Mouse (Mus musculus) midbrain, embryonic 12.5 days (tissue): ENCODE results near the gene St8sia1. TPM values are rescaled to one million over a fixed set of nuclear protein-coding genes. Genes with fewer than 3 reads are reported as not detected.
"Not testable (repeated sequence)": the region's sequence is repeated elsewhere in the genome, so short reads cannot be mapped to it uniquely, and the experiment has no call there.

Experiments used
- ATAC-seq: fragments of 200-750 bp; cut with Nextera tagmentation; 2 replicates; pipeline ENCODE4 v1.8.0; 2017; ENCODE audit warnings: low read depth, moderate TSS enrichment, moderate library complexity; ENCODE audit not compliant: low FRiP score
- H3K27ac ChIP-seq: fragments of 300-500 bp; sonication (generic); replicated peaks from 2 replicates; pipeline ENCODE4 v1.5.1; 2016; ENCODE audit warnings: mild to moderate bottlenecking
- H3K27me3 ChIP-seq: fragments of 300-500 bp; sonication (generic); 2 replicates; pipeline ENCODE4 v1.6.1; 2016; ENCODE audit warnings: mild to moderate bottlenecking
- H3K36me3 ChIP-seq: fragments of 300-500 bp; sonication (generic); 2 replicates; pipeline ENCODE4 v1.6.1; 2016
- H3K4me1 ChIP-seq: fragments of 300-500 bp; sonication (generic); 2 replicates; pipeline ENCODE4 v1.6.1; 2016
- H3K4me2 ChIP-seq: fragments of 300-500 bp; sonication (generic); replicated peaks from 2 replicates; pipeline ENCODE4 v1.6.1; 2016; ENCODE audit warnings: mild to moderate bottlenecking, moderate library complexity
- H3K4me3 ChIP-seq: fragments of 300-500 bp; sonication (generic); 2 replicates; pipeline ENCODE4 v1.5.1; 2016; ENCODE audit warnings: mild to moderate bottlenecking
- H3K9ac ChIP-seq: fragments of 300-500 bp; sonication (generic); replicated peaks from 2 replicates; pipeline ENCODE4 v1.6.1; 2016; ENCODE audit warnings: mild to moderate bottlenecking, moderate library complexity
- H3K9me3 ChIP-seq: fragments of 300-500 bp; sonication (generic); 2 replicates; pipeline ENCODE4 v1.6.1; 2016; ENCODE audit warnings: mild to moderate bottlenecking
- WGBS: fragments of 180-500 bp; shearing (Covaris S2); methylation state at CpG from one replicate; pipeline ENCODE4 v1.1.7; 2016; 5-methylcytosine and 5-hydroxymethylcytosine counted together
- polyA plus RNA-seq: library from polyadenylated mRNA; unstranded; fragments of >200 nt; fragmentation: Nextera tagmentation; extraction: Ambion mirVana; gene quantifications from 2 replicates; pipeline ENCODE4 v1.2.1, GENCODE M21; 2016

Gene St8sia1
- polyA plus RNA-seq, 1 experiment from 2014 or later, result 7.9 TPM

- peak overlapping the region; percentile 56 for H3K27ac ChIP-seq
- 0 out of 2 replicates have a peak, but pooled peaks have one; percentile 36 for ATAC-seq
Measured at GRCm38 (mm10) chr6:142992099-142992498, 27.8 kb upstream of the St8sia1 start.

GRCm38 (mm10) chr6:142991391-142992059, 27.3 kb upstream of the St8sia1 start:
- peak; percentile 52; the same call in 1 of the 2 replicates for ATAC-seq
- Histone ChIP-seq H3K27me3 (no peaks in the 10 kb centered on the region), H3K27ac (peak overlapping the region; percentile 56), H3K9me3 (no peaks in the 10 kb centered on the region), H3K4me1 (peaks cover 13% of the 10 kb centered on the region), H3K4me2 (0 out of 2 replicates have a peak overlapping the region, but pooled peaks have one; percentile 7), H3K9ac (no peak overlapping the region), H3K4me3 (no peak overlapping the region), H3K36me3 (no peaks in the 10 kb centered on the region)
- WGBS, result 42% methylated on average over 7 of the region's 7 CpGs

More at GRCm38 (mm10) chr6:142992099-142992498, 27.8 kb upstream of the St8sia1 start:
- 43% methylated on average over 7 of the region's 7 CpGs for WGBS
- Histone ChIP-seq H3K4me3 (no peak overlapping the region), H3K4me1 (peaks cover 13% of the 10 kb centered on the region), H3K9ac (no peak overlapping the region), H3K36me3 (no peaks in the 10 kb centered on the region), H3K9me3 (no peaks in the 10 kb centered on the region), H3K4me2 (0 out of 2 replicates have a peak overlapping the region, but pooled peaks have one; percentile 7), H3K27me3 (no peaks in the 10 kb centered on the region)

DNA sequence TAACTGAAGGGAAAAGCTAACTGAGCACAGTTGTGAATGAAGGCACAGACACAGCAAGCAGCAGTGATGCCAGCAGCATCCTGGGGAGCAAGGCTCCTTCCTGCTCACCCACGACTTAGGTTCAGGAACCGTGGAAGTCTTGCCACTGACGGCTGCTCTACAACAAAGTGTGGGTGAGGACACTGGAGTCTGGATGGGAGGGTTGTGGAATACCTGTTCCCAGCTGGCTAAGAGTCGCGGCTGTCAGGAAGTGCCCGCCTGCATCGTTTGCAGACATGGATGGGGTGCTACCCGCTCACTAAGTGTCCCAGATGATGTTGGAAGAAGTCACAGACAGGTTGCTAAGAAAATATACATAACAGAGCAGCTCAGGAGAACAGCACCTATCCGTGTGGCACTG, 26.3 kb upstream of the St8sia1 start:
- 84% methylated on average over 9 of the region's 9 CpGs for WGBS
- Histone ChIP-seq H3K9me3 (no peaks in the 10 kb centered on the region), H3K4me3 (no peak overlapping the region), H3K4me1 (peaks cover 13% of the 10 kb centered on the region), H3K4me2 (no peak overlapping the region), H3K27me3 (no peaks in the 10 kb centered on the region), H3K9ac (no peak overlapping the region), H3K27ac (no peak overlapping the region), H3K36me3 (no peaks in the 10 kb centered on the region)
- ATAC-seq, result no peak

- Histone ChIP-seq H3K27ac (no peak overlapping the region), H3K9ac (no peak overlapping the region), H3K9me3 (no peaks in the 10 kb centered on the region), H3K4me2 (no peak overlapping the region), H3K27me3 (no peaks in the 10 kb centered on the region), H3K4me3 (no peak overlapping the region), H3K36me3 (no peaks in the 10 kb centered on the region), H3K4me1 (peaks cover 13% of the 10 kb centered on the region)
- ATAC-seq, result no peak
- WGBS, result 92% methylated on average over 13 of the region's 13 CpGs
Measured at GRCm38 (mm10) chr6:142989495-142989894, 25.2 kb upstream of the St8sia1 start.

DNA sequence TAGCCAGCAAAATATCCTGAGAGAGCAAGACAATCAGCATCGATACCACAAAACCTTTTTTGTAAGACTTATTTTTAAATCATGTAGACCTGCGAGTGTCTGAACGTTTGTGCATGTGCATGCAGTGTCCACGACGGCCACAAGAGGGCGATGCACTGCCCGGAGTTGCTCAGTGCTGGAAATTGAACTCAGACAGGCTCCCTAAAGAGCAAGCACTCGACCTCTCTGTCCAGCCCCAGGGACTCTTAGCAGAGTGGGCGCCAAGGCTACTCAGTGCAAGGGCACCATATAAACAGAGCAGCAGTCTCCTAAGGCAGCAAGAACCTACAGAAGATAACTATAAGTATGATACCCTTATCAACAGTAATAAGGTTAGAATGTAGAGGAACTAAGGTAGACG, 24.5 kb upstream of the St8sia1 start:
- Histone ChIP-seq H3K4me1 (peaks cover 7% of the 10 kb centered on the region), H3K27me3 (no peaks in the 10 kb centered on the region), H3K9ac (no peak overlapping the region), H3K4me3 (no peak overlapping the region), H3K36me3 (no peaks in the 10 kb centered on the region), H3K27ac (no peak overlapping the region), H3K4me2 (no peak overlapping the region), H3K9me3 (no peaks in the 10 kb centered on the region)
- ATAC-seq, result no peak
- 31% methylated on average over 10 of the region's 10 CpGs for WGBS

DNA sequence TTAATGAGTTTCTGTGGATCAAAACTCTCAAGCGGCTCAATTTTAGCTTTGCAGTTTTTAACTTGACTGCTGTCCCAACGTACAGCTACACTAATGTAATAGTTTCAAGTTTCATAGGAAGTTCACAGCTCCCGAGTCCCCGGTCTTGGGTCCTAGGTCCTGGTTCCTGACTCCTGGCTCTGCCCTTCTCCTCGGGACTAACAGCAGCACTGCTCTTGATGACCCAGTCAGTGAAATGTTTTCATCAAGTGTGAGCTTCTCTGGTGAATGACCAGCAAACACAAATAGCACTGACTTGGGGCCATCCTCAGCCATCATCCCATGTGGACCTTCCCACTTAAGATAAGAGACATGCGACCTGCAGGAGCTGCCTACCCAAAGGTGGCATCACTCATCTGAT, 24.0 kb upstream of the St8sia1 start:
- 70% methylated on average over 6 of the region's 6 CpGs for WGBS
- H3K36me3 ChIP-seq, result no peaks in the 10 kb centered on the region
- no peak for ATAC-seq
- peaks cover 4% of the 10 kb centered on the region; the same call in 1 of the 2 replicates for H3K4me1 ChIP-seq
- H3K4me2 ChIP-seq, result no peak overlapping the region
- no peaks in the 10 kb centered on the region for H3K27me3 ChIP-seq
- H3K9me3 ChIP-seq, result no peaks in the 10 kb centered on the region
- no peak overlapping the region for H3K27ac ChIP-seq
- no peak overlapping the region for H3K9ac ChIP-seq
- H3K4me3 ChIP-seq, result no peak overlapping the region

GRCm38 (mm10) chr6:142987616-142988015, 23.4 kb upstream of the St8sia1 start:
- H3K4me2 ChIP-seq, result no peak overlapping the region
- H3K9ac ChIP-seq, result no peak overlapping the region
- no peak for ATAC-seq
- no peak overlapping the region for H3K4me3 ChIP-seq
- H3K9me3 ChIP-seq, result no peaks in the 10 kb centered on the region
- H3K36me3 ChIP-seq, result no peaks in the 10 kb centered on the region
- peaks cover under 1% of the 10 kb centered on the region; the same call in 1 of the 2 replicates for H3K4me1 ChIP-seq
- no peak overlapping the region for H3K27ac ChIP-seq
- 69% methylated on average over 6 of the region's 6 CpGs for WGBS
- H3K27me3 ChIP-seq, result no peaks in the 10 kb centered on the region

DNA sequence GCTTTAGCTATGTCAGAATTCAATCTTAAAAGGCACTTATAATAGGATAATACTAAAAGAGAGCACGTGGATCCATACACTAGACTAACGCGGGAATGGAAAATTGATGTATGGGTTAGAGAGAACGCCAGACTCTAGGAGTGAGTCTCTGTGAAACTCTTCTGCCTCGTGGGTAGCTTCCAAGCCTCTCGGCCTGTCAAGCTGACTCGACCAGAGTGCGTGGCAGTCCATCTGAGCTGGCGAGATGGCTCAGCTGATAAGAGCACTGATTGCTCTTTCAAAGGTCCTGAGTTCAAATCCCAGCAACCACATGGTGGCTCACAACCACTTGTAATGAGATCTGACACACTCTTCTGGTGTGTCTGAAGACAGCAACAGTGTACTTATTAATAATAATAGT, 22.5 kb upstream of the St8sia1 start:
- not testable (repeated sequence) for ATAC-seq, H3K4me2 ChIP-seq, H3K27ac ChIP-seq, H3K27me3 ChIP-seq, H3K9me3 ChIP-seq, H3K4me3 ChIP-seq, H3K9ac ChIP-seq, H3K4me1 ChIP-seq, H3K36me3 ChIP-seq
- WGBS, result 89% methylated on average over 9 of the region's 9 CpGs

- H3K9me3 ChIP-seq, H3K9ac ChIP-seq, ATAC-seq, H3K27me3 ChIP-seq, H3K27ac ChIP-seq, H3K4me3 ChIP-seq, H3K4me2 ChIP-seq, H3K4me1 ChIP-seq, H3K36me3 ChIP-seq: not testable (repeated sequence)
- WGBS, result 93% methylated on average over 9 of the region's 9 CpGs
Measured at GRCm38 (mm10) chr6:142985561-142986238, 21.4 kb upstream of the St8sia1 start.

DNA sequence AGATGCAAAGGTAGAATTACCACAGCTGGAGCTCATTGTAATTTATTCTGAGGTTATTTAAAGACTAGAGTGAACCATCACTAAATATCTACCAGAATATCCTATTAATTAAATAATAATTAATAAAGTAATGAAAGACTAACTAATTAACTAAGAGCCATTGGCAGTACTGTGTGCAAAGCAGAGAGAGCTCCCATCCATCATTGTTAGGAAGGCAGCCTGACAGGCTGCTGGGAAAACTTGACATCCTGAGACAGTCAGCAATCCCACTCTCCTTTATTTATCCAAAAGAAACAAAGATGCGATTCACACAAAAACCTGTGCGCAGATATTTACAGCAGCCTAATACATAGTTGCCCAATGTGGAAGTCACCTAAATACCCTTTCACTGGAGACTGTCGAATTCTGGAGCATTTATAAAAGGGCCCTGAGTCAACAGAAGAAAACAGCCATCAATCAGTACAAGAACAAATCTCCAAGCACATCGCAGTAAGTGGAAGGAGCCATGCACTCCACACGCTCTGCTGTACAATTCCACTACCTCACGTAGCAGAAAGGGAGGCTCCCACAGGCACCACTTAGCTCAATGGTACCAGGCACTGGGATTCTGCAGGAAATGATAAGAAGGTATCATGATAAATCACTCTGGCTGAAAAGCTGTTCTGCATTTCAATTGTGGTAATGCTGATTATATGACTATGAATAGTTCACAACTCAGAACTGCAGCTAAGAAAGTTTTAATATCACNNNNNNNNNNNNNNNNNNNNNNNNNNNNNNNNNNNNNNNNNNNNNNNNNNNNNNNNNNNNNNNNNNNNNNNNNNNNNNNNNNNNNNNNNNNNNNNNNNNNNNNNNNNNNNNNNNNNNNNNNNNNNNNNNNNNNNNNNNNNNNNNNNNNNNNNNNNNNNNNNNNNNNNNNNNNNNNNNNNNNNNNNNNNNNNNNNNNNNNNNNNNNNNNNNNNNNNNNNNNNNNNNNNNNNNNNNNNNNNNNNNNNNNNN, 15.7 kb upstream of the St8sia1 start:
- WGBS, result 46% methylated on average over 6 of the region's 6 CpGs
- Histone ChIP-seq H3K9me3 (no peaks in the 10 kb centered on the region), H3K27me3 (no peaks in the 10 kb centered on the region), H3K4me3 (no peak overlapping the region), H3K27ac (peak overlapping the region; percentile 58), H3K4me1 (peaks cover 5% of the 10 kb centered on the region; the same call in 1 of the 2 replicates), H3K9ac (no peak overlapping the region), H3K4me2 (no peak overlapping the region), H3K36me3 (no peaks in the 10 kb centered on the region)
- ATAC-seq, result peak; percentile 68

- H3K4me3 ChIP-seq, result no peak overlapping the region
- peaks cover 5% of the 10 kb centered on the region; the same call in 1 of the 2 replicates for H3K4me1 ChIP-seq
- H3K27me3 ChIP-seq, result no peaks in the 10 kb centered on the region
- ATAC-seq, result no peak
- H3K27ac ChIP-seq, result no peak overlapping the region
- H3K9me3 ChIP-seq, result no peaks in the 10 kb centered on the region
- no peak overlapping the region for H3K4me2 ChIP-seq
- 48% methylated on average over 1 of the region's 1 CpGs for WGBS
- H3K36me3 ChIP-seq, result no peaks in the 10 kb centered on the region
- H3K9ac ChIP-seq, result no peak overlapping the region
Measured at GRCm38 (mm10) chr6:142977221-142977620, 13.0 kb upstream of the St8sia1 start.
